Mouse (Mus musculus): ENCODE measurements at regions not wholly inside any gene's neighbourhood (a gene's known extent, or its start where the extent isn't known, plus 50 kb on each side); places are given as distances from the start of the nearest gene placed in this dataset.

GRCm38 (mm10) chr4:39926021-39926591 is 216.8 kb upstream of the Aco1 start:
- no peak for ATAC-seq (ENCODE audit: low FRiP score, low TSS enrichment)
- no peak for DNase-seq

GRCm38 (mm10) chr4:39926594-39926993 is 216.3 kb upstream of the Aco1 start:
- H3K36me3 ChIP-seq (ENCODE audit: control insufficient read depth, insufficient read depth, low read length), result no peaks in the 10 kb centered on the region
- WGBS, result 93% methylated on average over 7 of the region's 7 CpGs

More at GRCm38 (mm10) chr4:39926021-39926591, 216.8 kb upstream of the Aco1 start:
- Histone ChIP-seq H3K9ac (replicated peaks; ENCODE audit: low read length) (no peak overlapping the region), H3K27ac (replicated peaks; ENCODE audit: low read depth, low read length) (no peak overlapping the region), H3K27me3 (ENCODE audit: control insufficient read depth, insufficient read depth, low read length) (no peaks in the 10 kb centered on the region), H3K4me3 (replicated peaks; ENCODE audit: low read depth, low read length) (no peak overlapping the region), H3K4me2 (ENCODE audit: low read length) (no peak overlapping the region), H3K9me3 (ENCODE audit: control insufficient read depth, low read length) (no peaks in the 10 kb centered on the region), H3K4me1 (ENCODE audit: control insufficient read depth, insufficient read depth, low read length) (no peaks in the 10 kb centered on the region), H3K36me3 (ENCODE audit: control insufficient read depth, insufficient read depth, low read length) (no peaks in the 10 kb centered on the region)
- WGBS, result 85% methylated on average over 3 of the region's 3 CpGs

GRCm38 (mm10) chr4:39928491-39928890 is 214.4 kb upstream of the Aco1 start:
- 78% methylated on average over 2 of the region's 2 CpGs for WGBS
- DNase-seq, result no peak
- Histone ChIP-seq H3K9me3 (ENCODE audit: control insufficient read depth, low read length) (no peaks in the 10 kb centered on the region), H3K4me2 (ENCODE audit: low read length) (no peak overlapping the region), H3K4me3 (replicated peaks; ENCODE audit: low read depth, low read length) (no peak overlapping the region), H3K36me3 (ENCODE audit: control insufficient read depth, insufficient read depth, low read length) (no peaks in the 10 kb centered on the region), H3K9ac (replicated peaks; ENCODE audit: low read length) (no peak overlapping the region), H3K4me1 (ENCODE audit: control insufficient read depth, insufficient read depth, low read length) (no peaks in the 10 kb centered on the region), H3K27me3 (ENCODE audit: control insufficient read depth, insufficient read depth, low read length) (no peaks in the 10 kb centered on the region), H3K27ac (replicated peaks; ENCODE audit: low read depth, low read length) (no peak overlapping the region)
- no peak for ATAC-seq (ENCODE audit: low FRiP score, low TSS enrichment)

More at GRCm38 (mm10) chr4:39926594-39926993, 216.3 kb upstream of the Aco1 start:
- ATAC-seq (ENCODE audit: low FRiP score, low TSS enrichment) (no peak), DNase-seq (no peak)
- H3K27me3 ChIP-seq (ENCODE audit: control insufficient read depth, insufficient read depth, low read length), result no peaks in the 10 kb centered on the region
- H3K27ac ChIP-seq (replicated peaks; ENCODE audit: low read depth, low read length), result no peak overlapping the region
- H3K9me3 ChIP-seq (ENCODE audit: control insufficient read depth, low read length), result no peaks in the 10 kb centered on the region
- no peak overlapping the region for H3K4me2 ChIP-seq (ENCODE audit: low read length)
- no peaks in the 10 kb centered on the region for H3K4me1 ChIP-seq (ENCODE audit: control insufficient read depth, insufficient read depth, low read length)
- no peak overlapping the region for H3K4me3 ChIP-seq (replicated peaks; ENCODE audit: low read depth, low read length)
- no peak overlapping the region for H3K9ac ChIP-seq (replicated peaks; ENCODE audit: low read length)

GRCm38 (mm10) chr4:39934025-39934708 is 208.7 kb upstream of the Aco1 start:
- no peak overlapping the region for H3K4me2 ChIP-seq (ENCODE audit: low read length)
- H3K36me3 ChIP-seq (ENCODE audit: control insufficient read depth, insufficient read depth, low read length), result no peaks in the 10 kb centered on the region
- no peaks in the 10 kb centered on the region for H3K27me3 ChIP-seq (ENCODE audit: control insufficient read depth, insufficient read depth, low read length)
- WGBS, result 84% methylated on average over 12 of the region's 12 CpGs
- no peak overlapping the region for H3K4me3 ChIP-seq (replicated peaks; ENCODE audit: low read depth, low read length)
- DNase-seq, result no peak
- no peaks in the 10 kb centered on the region for H3K9me3 ChIP-seq (ENCODE audit: control insufficient read depth, low read length)
- H3K4me1 ChIP-seq (ENCODE audit: control insufficient read depth, insufficient read depth, low read length), result no peaks in the 10 kb centered on the region
- no peak overlapping the region for H3K27ac ChIP-seq (replicated peaks; ENCODE audit: low read depth, low read length)
- no peak for ATAC-seq (ENCODE audit: low FRiP score, low TSS enrichment)
- H3K9ac ChIP-seq (replicated peaks; ENCODE audit: low read length), result no peak overlapping the region

- H3K27ac ChIP-seq (replicated peaks; ENCODE audit: low read depth, low read length), result no peak overlapping the region
- ATAC-seq (ENCODE audit: low FRiP score, low TSS enrichment) (no peak), DNase-seq (no peak)
- 86% methylated on average over 3 of the region's 3 CpGs for whole genome bisulfite sequencing
- H3K27me3 ChIP-seq (ENCODE audit: control insufficient read depth, insufficient read depth, low read length), result no peaks in the 10 kb centered on the region
- no peak overlapping the region for H3K9ac ChIP-seq (replicated peaks; ENCODE audit: low read length)
- H3K4me1 ChIP-seq (ENCODE audit: control insufficient read depth, insufficient read depth, low read length), result no peaks in the 10 kb centered on the region
- H3K9me3 ChIP-seq (ENCODE audit: control insufficient read depth, low read length), result no peaks in the 10 kb centered on the region
- no peak overlapping the region for H3K4me3 ChIP-seq (replicated peaks; ENCODE audit: low read depth, low read length)
- H3K4me2 ChIP-seq (ENCODE audit: low read length), result no peak overlapping the region
- no peaks in the 10 kb centered on the region for H3K36me3 ChIP-seq (ENCODE audit: control insufficient read depth, insufficient read depth, low read length)
These were observed 184.2 kb upstream of the Aco1 start for GRCm38 (mm10) chr4:39958687-39959086.

- Histone ChIP-seq H3K4me3 (replicated peaks; ENCODE audit: low read depth, low read length) (no peak overlapping the region), H3K9me3 (ENCODE audit: control insufficient read depth, low read length) (no peaks in the 10 kb centered on the region), H3K27ac (replicated peaks; ENCODE audit: low read depth, low read length) (no peak overlapping the region), H3K4me1 (ENCODE audit: control insufficient read depth, insufficient read depth, low read length) (no peaks in the 10 kb centered on the region), H3K36me3 (ENCODE audit: control insufficient read depth, insufficient read depth, low read length) (no peaks in the 10 kb centered on the region), H3K4me2 (ENCODE audit: low read length) (no peak overlapping the region), H3K9ac (replicated peaks; ENCODE audit: low read length) (no peak overlapping the region), H3K27me3 (ENCODE audit: control insufficient read depth, insufficient read depth, low read length) (no peaks in the 10 kb centered on the region)
- DNase-seq, result no peak
- whole genome bisulfite sequencing, result 85% methylated on average over 3 of the region's 3 CpGs
- ATAC-seq (ENCODE audit: low FRiP score, low TSS enrichment), result no peak
These were observed 174.9 kb upstream of the Aco1 start for GRCm38 (mm10) chr4:39967938-39968337.

- DNase-seq (no peak), ATAC-seq (ENCODE audit: low FRiP score, low TSS enrichment) (no peak)
- Histone ChIP-seq H3K4me2 (ENCODE audit: low read length) (no peak overlapping the region), H3K27me3 (ENCODE audit: control insufficient read depth, insufficient read depth, low read length) (no peaks in the 10 kb centered on the region), H3K36me3 (ENCODE audit: control insufficient read depth, insufficient read depth, low read length) (no peaks in the 10 kb centered on the region), H3K9ac (replicated peaks; ENCODE audit: low read length) (no peak overlapping the region), H3K4me3 (replicated peaks; ENCODE audit: low read depth, low read length) (no peak overlapping the region), H3K4me1 (ENCODE audit: control insufficient read depth, insufficient read depth, low read length) (no peaks in the 10 kb centered on the region), H3K9me3 (ENCODE audit: control insufficient read depth, low read length) (no peaks in the 10 kb centered on the region), H3K27ac (replicated peaks; ENCODE audit: low read depth, low read length) (no peak overlapping the region)
- WGBS, result 78% methylated on average over 6 of the region's 6 CpGs
These were observed 151.5 kb upstream of the Aco1 start for GRCm38 (mm10) chr4:39991358-39991757.

GRCm38 (mm10) chr4:39991851-39992250 is 151.0 kb upstream of the Aco1 start:
- WGBS, result 90% methylated on average over 2 of the region's 2 CpGs
- H3K36me3 ChIP-seq (ENCODE audit: control insufficient read depth, insufficient read depth, low read length), result no peaks in the 10 kb centered on the region

GRCm38 (mm10) chr4:39998771-39999422 is 144.0 kb upstream of the Aco1 start:
- Histone ChIP-seq H3K4me1 (ENCODE audit: control insufficient read depth, insufficient read depth, low read length) (no peaks in the 10 kb centered on the region), H3K9me3 (ENCODE audit: control insufficient read depth, low read length) (no peaks in the 10 kb centered on the region), H3K9ac (replicated peaks; ENCODE audit: low read length) (no peak overlapping the region), H3K27me3 (ENCODE audit: control insufficient read depth, insufficient read depth, low read length) (no peaks in the 10 kb centered on the region), H3K4me2 (ENCODE audit: low read length) (no peak overlapping the region), H3K36me3 (ENCODE audit: control insufficient read depth, insufficient read depth, low read length) (no peaks in the 10 kb centered on the region), H3K27ac (replicated peaks; ENCODE audit: low read depth, low read length) (no peak overlapping the region), H3K4me3 (replicated peaks; ENCODE audit: low read depth, low read length) (no peak overlapping the region)
- ATAC-seq (ENCODE audit: low FRiP score, low TSS enrichment) (no peak), DNase-seq (no peak)
- 76% methylated on average over 5 of the region's 5 CpGs for WGBS

More at GRCm38 (mm10) chr4:39991851-39992250, 151.0 kb upstream of the Aco1 start:
- H3K27me3 ChIP-seq (ENCODE audit: control insufficient read depth, insufficient read depth, low read length), result no peaks in the 10 kb centered on the region
- H3K27ac ChIP-seq (replicated peaks; ENCODE audit: low read depth, low read length), result no peak overlapping the region
- H3K4me1 ChIP-seq (ENCODE audit: control insufficient read depth, insufficient read depth, low read length), result no peaks in the 10 kb centered on the region
- no peak overlapping the region for H3K4me3 ChIP-seq (replicated peaks; ENCODE audit: low read depth, low read length)
- ATAC-seq (ENCODE audit: low FRiP score, low TSS enrichment) (no peak), DNase-seq (no peak)
- no peaks in the 10 kb centered on the region for H3K9me3 ChIP-seq (ENCODE audit: control insufficient read depth, low read length)
- H3K4me2 ChIP-seq (ENCODE audit: low read length), result no peak overlapping the region
- no peak overlapping the region for H3K9ac ChIP-seq (replicated peaks; ENCODE audit: low read length)
